Mouse (Mus musculus) retina, embryonic 14.5 days (tissue): Measurements from ENCODE around the gene Tcfl5.

Source experiments
- DNase-seq: peaks from one replicate; pipeline ENCODE4 v3.0.0-alpha.2; 2015; ENCODE audit warnings: low spot score

Gene Tcfl5

GRCm38 (mm10) chr2:180642555-180643260 lies at the start of gene Tcfl5:
Gene Tcfl5 (minus strand): TSS chr2:180642708.
- no peak for DNase-seq

- DNase-seq: no peak
These were observed 47.3 kb upstream of the Tcfl5 start for GRCm38 (mm10) chr2:180689841-180690240.

GRCm38 (mm10) chr2:180684031-180684430 lies 41.5 kb upstream of the Tcfl5 start:
- DNase-seq: no peak

GRCm38 (mm10) chr2:180683524-180683923 lies 41.0 kb upstream of the Tcfl5 start:
- no peak for DNase-seq

GRCm38 (mm10) chr2:180681225-180681624 lies 38.7 kb upstream of the Tcfl5 start:
- no peak for DNase-seq

- peak; percentile 79 for DNase-seq
These were observed 36.2 kb upstream of the Tcfl5 start for GRCm38 (mm10) chr2:180678609-180679140.

- DNase-seq: no peak
These were observed 34.2 kb upstream of the Tcfl5 start for GRCm38 (mm10) chr2:180676706-180677105.

- no peak for DNase-seq
These were observed 19.5 kb upstream of the Tcfl5 start for GRCm38 (mm10) chr2:180662008-180662407.

GRCm38 (mm10) chr2:180660521-180660920 lies 18.0 kb upstream of the Tcfl5 start:
- no peak for DNase-seq

- DNase-seq: no peak
These were observed 17.0 kb upstream of the Tcfl5 start for GRCm38 (mm10) chr2:180659353-180660150.

- no peak for DNase-seq
These were observed 15.9 kb upstream of the Tcfl5 start for GRCm38 (mm10) chr2:180658381-180658780.

- DNase-seq: peak; percentile 87
These were observed 15.0 kb upstream of the Tcfl5 start for GRCm38 (mm10) chr2:180657394-180658013.

GRCm38 (mm10) chr2:180655150-180655549 lies 12.6 kb upstream of the Tcfl5 start:
- no peak for DNase-seq

GRCm38 (mm10) chr2:180654666-180655065 lies 12.2 kb upstream of the Tcfl5 start:
- no peak for DNase-seq

- no peak for DNase-seq
These were observed 4.3 kb upstream of the Tcfl5 start for GRCm38 (mm10) chr2:180646841-180647240.

- no peak for DNase-seq
These were observed 1.1 kb upstream of the Tcfl5 start for GRCm38 (mm10) chr2:180643626-180644025.

- DNase-seq: no peak
These were observed 643 bp downstream of the Tcfl5 start for GRCm38 (mm10) chr2:180641576-180642554.

- no peak for DNase-seq
These were observed 30.6 kb downstream of the Tcfl5 start for GRCm38 (mm10) chr2:180611882-180612281.

- DNase-seq: no peak
These were observed 32.2 kb downstream of the Tcfl5 start for GRCm38 (mm10) chr2:180610283-180610682.

GRCm38 (mm10) chr2:180604781-180605180 lies 37.7 kb downstream of the Tcfl5 start:
- DNase-seq: no peak

GRCm38 (mm10) chr2:180600569-180601021 lies 41.9 kb downstream of the Tcfl5 start:
- DNase-seq: no peak
